Mouse (Mus musculus) embryonic facial prominence, embryonic 13.5 days (tissue): ENCODE measurements around the gene Lrrk1. TPM values are rescaled to one million over a fixed set of nuclear protein-coding genes. Genes with fewer than 3 reads are reported as not detected.

Source experiments
- ATAC-seq: fragments of 200-750 bp; cut with Nextera tagmentation; 2 replicates; pipeline ENCODE4 v1.8.0; 2017; ENCODE audit warnings: low read depth; ENCODE audit not compliant: insufficient number of reproducible peaks, insufficient read depth, low FRiP score, low TSS enrichment
- H3K27ac ChIP-seq: fragments of 300-500 bp; sonication (generic); 2 replicates; pipeline ENCODE4 v1.5.1; 2015; ENCODE audit warnings: moderate library complexity, mild to moderate bottlenecking, inconsistent platforms
- H3K27me3 ChIP-seq: fragments of 300-500 bp; sonication (generic); 2 replicates; pipeline ENCODE4 v1.6.1; 2015; ENCODE audit warnings: mild to moderate bottlenecking, inconsistent platforms
- H3K36me3 ChIP-seq: fragments of 300-500 bp; sonication (generic); 2 replicates; pipeline ENCODE4 v1.6.1; 2015; ENCODE audit warnings: mild to moderate bottlenecking, inconsistent platforms
- H3K4me1 ChIP-seq: fragments of 300-500 bp; sonication (generic); 2 replicates; pipeline ENCODE4 v1.6.1; 2015; ENCODE audit warnings: inconsistent platforms
- H3K4me2 ChIP-seq: fragments of 300-500 bp; sonication (generic); 2 replicates; pipeline ENCODE4 v1.6.1; 2015; ENCODE audit warnings: moderate library complexity, mild to moderate bottlenecking, inconsistent platforms
- H3K4me3 ChIP-seq: fragments of 300-500 bp; sonication (generic); 2 replicates; pipeline ENCODE4 v1.5.1; 2015; ENCODE audit warnings: mild to moderate bottlenecking, inconsistent platforms
- H3K9ac ChIP-seq: fragments of 300-500 bp; sonication (generic); 2 replicates; pipeline ENCODE4 v1.6.1; 2015; ENCODE audit warnings: mild to moderate bottlenecking, inconsistent platforms
- H3K9me3 ChIP-seq: fragments of 300-500 bp; sonication (generic); 2 replicates; pipeline ENCODE4 v1.6.1; 2016; ENCODE audit warnings: inconsistent platforms
- WGBS: fragments of 180-500 bp; shearing (Covaris S2); methylation state at CpG from one replicate; pipeline ENCODE4 v1.1.7; 2015; ENCODE audit warnings: mixed read lengths; 5-methylcytosine and 5-hydroxymethylcytosine counted together
- polyA plus RNA-seq: library from polyadenylated mRNA; unstranded; fragments of >200 nt; fragmentation: Nextera tagmentation; extraction: Ambion mirVana; gene quantifications from 2 replicates; pipeline ENCODE4 v1.2.1, GENCODE M21; 2015

The Lrrk1 gene
- 14.3 and 15.8 TPM in 2 replicates for polyA plus RNA-seq

DNA sequence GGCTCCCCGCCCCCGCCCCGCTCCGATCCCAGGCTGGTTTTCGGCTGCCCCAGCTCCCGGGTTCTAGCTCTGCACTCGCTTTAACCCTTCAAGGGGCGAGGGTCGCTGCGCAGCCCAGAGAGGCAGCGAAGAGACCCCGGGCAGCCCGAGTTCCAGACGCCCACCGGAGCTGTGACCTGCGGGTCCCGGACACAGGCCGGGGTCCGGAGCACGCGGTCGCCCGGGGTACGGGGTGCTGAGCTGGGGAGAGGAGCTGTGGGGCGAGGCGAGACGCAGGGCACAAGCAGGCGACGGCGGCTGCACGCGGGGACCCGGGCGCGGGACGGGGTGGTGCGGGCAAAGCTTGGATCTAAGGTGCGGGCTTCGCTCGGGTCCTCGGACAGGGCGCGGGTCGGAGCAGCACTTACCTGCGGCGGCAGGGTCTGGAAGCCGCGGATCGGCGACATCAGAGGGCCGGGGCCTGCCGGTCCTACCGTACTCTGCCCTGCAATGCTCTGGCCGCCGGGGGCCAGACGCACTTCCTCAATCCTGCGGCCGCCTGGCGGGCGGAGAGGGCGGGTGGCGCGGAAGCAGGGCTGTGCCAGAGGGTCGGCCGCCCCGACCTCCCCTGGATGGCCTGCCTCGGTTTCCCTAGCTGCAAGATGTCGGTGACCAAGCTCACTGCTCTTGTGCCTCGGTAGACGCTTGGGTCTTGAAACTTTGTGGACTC lies at the start of gene Lrrk1:
Lrrk1 (minus strand) TSS at position 538 of the 709 bp plus-strand sequence.
- Histone ChIP-seq H3K9ac (peak within 1 kb of the TSS; percentile 92), H3K36me3 (no peaks in the 10 kb centered on the region), H3K4me3 (peak within 1 kb of the TSS; percentile 70), H3K27ac (peak within 1 kb of the TSS; percentile 76), H3K27me3 (no peaks in the 10 kb centered on the region), H3K4me2 (peak within 1 kb of the TSS; percentile 93), H3K9me3 (no peaks in the 10 kb centered on the region), H3K4me1 (peaks cover 31% of the 10 kb centered on the region)
- WGBS = under 1% methylated on average over 70 of the region's 70 CpGs
- peak; percentile 65 for ATAC-seq

- Histone ChIP-seq H3K36me3 (no peaks in the 10 kb centered on the region), H3K27me3 (peaks cover 4% of the 10 kb centered on the region), H3K9ac (no peak overlapping the region), H3K27ac (no peak overlapping the region), H3K9me3 (no peaks in the 10 kb centered on the region), H3K4me3 (no peak overlapping the region), H3K4me2 (no peak overlapping the region), H3K4me1 (peaks cover 8% of the 10 kb centered on the region)
- WGBS = 40% methylated on average over 10 of the region's 10 CpGs
- no peak for ATAC-seq
These were observed 46.3 kb upstream of the Lrrk1 start for GRCm38 (mm10) chr7:66434453-66434935.

DNA sequence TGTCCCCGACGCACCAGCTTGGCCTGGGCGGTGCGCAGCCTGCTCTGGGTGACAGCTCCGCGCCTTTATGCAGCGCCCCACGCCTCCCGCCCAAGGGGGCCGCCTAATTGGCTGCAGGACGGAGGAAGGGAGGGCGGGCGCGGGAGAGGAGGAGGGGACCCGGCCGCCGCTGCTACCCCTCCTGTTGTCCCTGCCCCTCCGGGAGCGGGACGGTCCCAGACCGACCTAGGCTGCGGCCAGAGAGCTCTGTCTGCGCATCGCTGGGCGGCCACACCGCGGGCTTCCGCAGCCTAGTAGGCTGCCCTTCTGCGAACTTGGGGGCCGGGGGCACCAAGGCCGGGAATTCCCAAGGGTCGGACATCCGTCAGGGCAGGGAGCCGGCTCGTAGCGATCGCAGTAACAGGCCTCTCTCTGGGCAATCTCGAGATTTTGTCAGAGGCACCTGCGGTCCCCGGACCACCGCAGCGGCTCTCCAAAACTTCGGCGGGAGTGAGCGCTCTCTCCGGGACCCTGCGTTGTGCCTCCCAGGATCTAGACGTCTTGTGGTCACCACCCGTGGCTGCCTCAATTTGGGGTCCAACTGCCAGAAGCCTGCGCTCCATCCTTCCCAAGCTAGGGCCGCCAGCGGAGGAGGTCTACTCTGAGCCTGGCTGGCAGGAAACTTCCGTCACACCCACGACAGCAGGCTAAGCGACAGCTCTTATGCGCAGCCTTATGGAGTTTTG lies 39.4 kb upstream of the Lrrk1 start, which contains the start of gene Aldh1a3:
Aldh1a3 (minus strand) TSS at position 81 of the 725 bp plus-strand sequence.
- Histone ChIP-seq H3K4me3 (peak within 1 kb of the TSS; percentile 61), H3K27me3 (peaks cover 54% of the 10 kb centered on the region), H3K36me3 (no peaks in the 10 kb centered on the region), H3K4me2 (peak within 1 kb of the TSS; percentile 98), H3K9me3 (no peaks in the 10 kb centered on the region), H3K9ac (peak within 1 kb of the TSS; percentile 69), H3K4me1 (peaks cover 32% of the 10 kb centered on the region), H3K27ac (no peak within 1 kb of the TSS)
- peak; percentile 46 for ATAC-seq
- WGBS = under 1% methylated on average over 55 of the region's 56 CpGs

DNA sequence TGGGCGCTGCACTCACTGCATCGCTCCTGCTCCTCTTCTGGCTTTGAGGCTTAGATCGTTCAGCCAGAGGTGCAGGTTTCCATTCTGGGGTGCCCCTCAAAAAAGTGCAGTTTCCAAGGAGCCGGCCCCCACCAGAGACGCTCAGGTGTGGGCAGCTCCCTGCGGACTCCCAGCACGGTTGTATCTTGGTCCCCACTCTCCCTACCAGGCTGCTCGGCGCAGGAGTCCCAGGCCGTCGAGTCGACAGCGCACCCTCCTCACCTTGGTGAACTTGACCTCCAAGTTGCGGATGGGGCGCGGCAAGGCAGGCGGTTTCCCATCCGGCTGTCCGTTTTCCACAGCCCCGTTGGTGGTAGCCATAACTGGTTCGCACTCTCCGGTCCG lies 38.9 kb upstream of the Lrrk1 start:
- H3K9ac ChIP-seq = peak overlapping the region; percentile 69
- peaks cover 54% of the 10 kb centered on the region for H3K27me3 ChIP-seq
- peak overlapping the region; percentile 98 for H3K4me2 ChIP-seq
- no peaks in the 10 kb centered on the region for H3K9me3 ChIP-seq
- peaks cover 32% of the 10 kb centered on the region for H3K4me1 ChIP-seq
- WGBS = under 1% methylated on average over 23 of the region's 23 CpGs
- peak overlapping the region; percentile 61 for H3K4me3 ChIP-seq
- ATAC-seq = no peak
- no peaks in the 10 kb centered on the region for H3K36me3 ChIP-seq
- H3K27ac ChIP-seq = no peak overlapping the region

- Histone ChIP-seq H3K36me3 (no peaks in the 10 kb centered on the region), H3K27me3 (peaks cover 29% of the 10 kb centered on the region), H3K4me1 (peaks cover 23% of the 10 kb centered on the region), H3K4me3 (no peak overlapping the region), H3K9me3 (no peaks in the 10 kb centered on the region), H3K27ac (no peak overlapping the region), H3K9ac (no peak overlapping the region), H3K4me2 (no peak overlapping the region)
- 57% methylated on average over 8 of the region's 8 CpGs for WGBS
- no peak for ATAC-seq
These were observed 33.8 kb upstream of the Lrrk1 start for GRCm38 (mm10) chr7:66421903-66422302.

- WGBS = 49% methylated on average over 12 of the region's 12 CpGs
- Histone ChIP-seq H3K9ac (no peak overlapping the region), H3K4me2 (no peak overlapping the region), H3K4me3 (no peak overlapping the region), H3K9me3 (no peaks in the 10 kb centered on the region), H3K27ac (no peak overlapping the region), H3K4me1 (peaks cover 13% of the 10 kb centered on the region), H3K27me3 (peaks cover 6% of the 10 kb centered on the region), H3K36me3 (no peaks in the 10 kb centered on the region)
- no peak for ATAC-seq
These were observed 30.8 kb upstream of the Lrrk1 start for GRCm38 (mm10) chr7:66418981-66419380.

- Histone ChIP-seq H3K4me2 (no peak overlapping the region), H3K27ac (no peak overlapping the region), H3K4me3 (no peak overlapping the region), H3K4me1 (peaks cover 3% of the 10 kb centered on the region; the same call in 1 of the 2 replicates), H3K27me3 (peaks cover 8% of the 10 kb centered on the region), H3K9me3 (no peaks in the 10 kb centered on the region), H3K9ac (no peak overlapping the region), H3K36me3 (no peaks in the 10 kb centered on the region)
- ATAC-seq = no peak
- 66% methylated on average over 4 of the region's 4 CpGs for WGBS
These were observed 28.7 kb upstream of the Lrrk1 start for GRCm38 (mm10) chr7:66416829-66417228.

- no peaks in the 10 kb centered on the region for H3K4me1 ChIP-seq
- WGBS = 76% methylated on average over 7 of the region's 7 CpGs
These were observed 24.9 kb upstream of the Lrrk1 start for GRCm38 (mm10) chr7:66413093-66413492.

GRCm38 (mm10) chr7:66409433-66409832 lies 21.3 kb upstream of the Lrrk1 start:
- Histone ChIP-seq H3K27ac (no peak overlapping the region), H3K27me3 (peaks cover 4% of the 10 kb centered on the region; the same call in 1 of the 2 replicates), H3K36me3 (no peaks in the 10 kb centered on the region), H3K4me3 (no peak overlapping the region), H3K4me1 (peaks cover 20% of the 10 kb centered on the region), H3K9ac (no peak overlapping the region), H3K4me2 (no peak overlapping the region), H3K9me3 (no peaks in the 10 kb centered on the region)
- ATAC-seq = no peak
- 65% methylated on average over 6 of the region's 6 CpGs for WGBS

More at GRCm38 (mm10) chr7:66413093-66413492, 24.9 kb upstream of the Lrrk1 start:
- Histone ChIP-seq H3K27ac (no peak overlapping the region), H3K9me3 (no peaks in the 10 kb centered on the region), H3K4me3 (no peak overlapping the region), H3K9ac (no peak overlapping the region), H3K36me3 (no peaks in the 10 kb centered on the region), H3K27me3 (0 out of 2 replicates have a peak, but pooled peaks cover 4% of the 10 kb centered on the region), H3K4me2 (no peak overlapping the region)
- no peak for ATAC-seq

DNA sequence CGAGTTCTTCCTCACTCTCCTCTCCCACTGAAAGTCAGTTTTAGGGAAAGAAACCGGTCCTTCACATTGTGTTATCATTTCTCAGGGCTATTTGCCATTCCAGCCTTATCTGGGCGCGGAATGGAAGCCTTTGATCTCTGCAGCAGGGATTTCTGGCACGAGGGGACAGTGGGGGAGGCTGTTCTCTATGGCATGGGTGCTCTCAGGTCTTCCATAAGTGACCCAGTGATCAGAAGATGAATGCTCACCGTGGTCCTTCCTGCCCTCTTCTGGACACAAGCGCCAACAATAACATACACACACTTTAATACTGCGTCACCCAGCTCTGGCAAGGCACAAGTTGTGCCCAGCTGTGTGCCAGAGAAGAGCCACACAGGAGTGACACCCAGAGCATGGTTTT lies 18.8 kb upstream of the Lrrk1 start:
- 80% methylated on average over 8 of the region's 8 CpGs for WGBS
- 0 out of 2 replicates have a peak overlapping the region, but pooled peaks have one; percentile 16 for H3K9ac ChIP-seq

GRCm38 (mm10) chr7:66405951-66406721 lies 18.0 kb upstream of the Lrrk1 start:
- H3K27me3 ChIP-seq = no peaks in the 10 kb centered on the region; the same call in 1 of the 2 replicates
- H3K4me2 ChIP-seq = no peak overlapping the region
- H3K36me3 ChIP-seq = no peaks in the 10 kb centered on the region
- no peak overlapping the region for H3K27ac ChIP-seq
- WGBS = 47% methylated on average over 13 of the region's 13 CpGs
- no peak overlapping the region for H3K4me3 ChIP-seq
- peaks cover 29% of the 10 kb centered on the region for H3K4me1 ChIP-seq
- no peak for ATAC-seq
- no peaks in the 10 kb centered on the region for H3K9me3 ChIP-seq
- no peak overlapping the region for H3K9ac ChIP-seq

More for the DNA sequence above, 18.8 kb upstream of the Lrrk1 start:
- H3K27ac ChIP-seq = no peak overlapping the region
- ATAC-seq = no peak
- no peaks in the 10 kb centered on the region for H3K36me3 ChIP-seq
- H3K9me3 ChIP-seq = no peaks in the 10 kb centered on the region
- no peak overlapping the region for H3K4me2 ChIP-seq
- H3K27me3 ChIP-seq = peaks cover 3% of the 10 kb centered on the region; the same call in 1 of the 2 replicates
- H3K4me3 ChIP-seq = no peak overlapping the region
- peaks cover 25% of the 10 kb centered on the region for H3K4me1 ChIP-seq
